Mouse (Mus musculus) erythroblast, embryonic 14.5 days (primary cell): ENCODE data around the gene Gpt2.

Experiments
- GATA1 ChIP-seq: IDR thresholded peaks from 2 replicates; pipeline ENCODE4 v1.6.1; 2012; ENCODE audit warnings: low read length, inconsistent platforms, mixed read lengths
- TAL1 ChIP-seq: IDR thresholded peaks from 3 replicates; pipeline ENCODE4 v1.6.1; 2012; ENCODE audit warnings: low read length, inconsistent platforms, mixed read lengths

DNA sequence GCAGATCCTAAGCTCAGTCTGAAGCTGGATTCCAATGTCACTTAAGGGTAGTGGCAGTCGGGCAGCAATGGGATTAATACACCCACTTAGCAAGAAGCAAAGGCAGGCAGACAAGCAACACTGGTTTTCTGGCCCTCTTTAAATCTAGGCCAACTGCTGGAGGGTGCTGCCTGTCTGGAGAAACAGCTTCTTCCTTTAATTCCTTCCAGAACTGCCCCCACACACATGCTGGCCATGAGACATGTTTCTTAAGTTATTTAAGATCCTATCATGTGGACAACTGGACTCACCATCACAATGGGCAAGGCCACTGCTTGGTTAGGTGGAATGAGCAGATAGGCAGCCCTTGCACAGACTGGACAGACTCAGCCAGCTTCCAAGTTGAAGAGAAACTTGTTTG lies 41.8 kb downstream of the Gpt2 start:
- TF ChIP-seq GATA1: no peak
- no peak for TF ChIP-seq TAL1
